Mouse (Mus musculus) kidney, adult 9 months (tissue): ENCODE measurements at regions not wholly inside any gene's neighbourhood (a gene's known extent, or its start where the extent isn't known, plus 50 kb on each side); places are given as distances from the start of the nearest gene placed in this dataset.
A peak's percentile ranks its signal among the peaks of the same experiment; 100 is the strongest.

Source experiments
- DNase-seq: peaks from one replicate; pipeline ENCODE4 v3.0.0; 2022

GRCm38 (mm10) chr2:166227496-166227895, 72.0 kb upstream of the Sulf2 start:
- DNase-seq = no peak

GRCm38 (mm10) chr2:166226929-166227328, 71.5 kb upstream of the Sulf2 start:
- no peak for DNase-seq

- DNase-seq = peak; percentile 56
Measured at GRCm38 (mm10) chr2:166226331-166226730, 70.9 kb upstream of the Sulf2 start.

GRCm38 (mm10) chr2:166225354-166225753, 69.9 kb upstream of the Sulf2 start:
- no peak for DNase-seq

- no peak for DNase-seq
Measured at GRCm38 (mm10) chr2:166218783-166219182, 63.3 kb upstream of the Sulf2 start.

GRCm38 (mm10) chr2:166216512-166216865, 61.0 kb upstream of the Sulf2 start:
- peak; percentile 36 for DNase-seq

- DNase-seq = peak; percentile 94
Measured at GRCm38 (mm10) chr2:166215610-166216511, 60.4 kb upstream of the Sulf2 start.

GRCm38 (mm10) chr2:166215191-166215590, 59.7 kb upstream of the Sulf2 start:
- no peak for DNase-seq

GRCm38 (mm10) chr2:166207145-166207508, 51.7 kb upstream of the Sulf2 start:
- DNase-seq = no peak

GRCm38 (mm10) chr2:166206396-166207144, 51.1 kb upstream of the Sulf2 start:
- no peak for DNase-seq
